Mouse (Mus musculus): ENCODE results near the gene Zbtb24.

- TF ChIP-seq CTCF (IDR thresholded peaks at IDR 0.05; ENCODE audit: control insufficient read depth, insufficient read depth, low read length) (no peak), POLR2A (IDR thresholded peaks at IDR 0.05; ENCODE audit: borderline replicate concordance, control insufficient read depth, low read depth, low read length) (no peak)
These were observed 27.3 kb downstream of the Zbtb24 start for GRCm38 (mm10) chr10:41477278-41478181.

Data from bone marrow, adult 2 months (tissue).